Mouse (Mus musculus) kidney, postnatal 36 days (tissue): ENCODE results near the gene Syngap1.

Source experiments
- DNase-seq, 2 experiments: peaks; one replicate each; pipeline ENCODE4 v3.0.0; 2021 to 2022; ENCODE audit warnings: mixed read lengths in 2 of 2

The Syngap1 gene

DNA sequence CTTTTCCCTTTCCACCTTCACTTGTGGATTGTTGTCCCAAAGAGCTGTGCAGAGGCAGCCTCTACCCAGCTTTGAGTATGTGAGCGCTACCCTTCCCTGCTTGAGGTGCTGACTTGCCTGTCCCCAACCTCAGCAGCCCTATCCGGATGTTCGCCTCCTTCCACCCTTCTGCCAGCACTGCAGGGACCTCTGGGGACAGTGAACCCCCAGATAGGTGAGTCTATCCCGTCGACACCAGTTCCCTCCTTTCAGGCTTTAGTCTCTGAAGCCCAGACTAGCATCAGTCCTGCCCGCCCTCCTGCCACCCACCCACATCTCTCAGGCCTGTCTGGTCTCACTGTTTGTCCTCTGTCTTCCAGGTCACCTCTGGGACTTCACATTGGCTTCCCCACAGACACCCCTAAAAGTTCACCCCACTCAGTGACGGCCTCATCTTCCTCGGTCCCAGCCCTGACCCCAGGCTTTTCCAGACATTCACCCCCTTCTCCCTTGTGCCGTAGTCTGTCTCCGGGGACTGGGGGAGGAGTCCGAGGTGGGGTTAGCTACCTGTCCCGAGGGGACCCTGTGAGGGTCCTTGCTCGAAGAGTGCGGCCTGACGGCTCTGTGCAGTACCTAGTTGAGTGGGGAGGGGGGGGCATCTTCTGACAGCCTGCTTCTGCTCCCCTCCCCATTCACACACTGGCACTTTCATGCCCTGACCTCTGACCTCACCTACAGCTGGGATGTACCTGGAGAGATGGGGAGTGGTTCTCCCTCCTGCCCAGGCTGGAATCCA is 3.9 kb upstream of the Syngap1 start:
- no peak for DNase-seq

- no peak for DNase-seq
Measured at GRCm38 (mm10) chr17:26937883-26938695, 3.0 kb upstream of the Syngap1 start.

- DNase-seq, result no peak
Measured at GRCm38 (mm10) chr17:26938731-26939130, 2.3 kb upstream of the Syngap1 start.

GRCm38 (mm10) chr17:26939178-26939972 is 1.7 kb upstream of the Syngap1 start, which contains the start of gene Cuta:
Gene Cuta (minus strand): TSS chr17:26939569.
- peak; percentile 100 for DNase-seq

DNA sequence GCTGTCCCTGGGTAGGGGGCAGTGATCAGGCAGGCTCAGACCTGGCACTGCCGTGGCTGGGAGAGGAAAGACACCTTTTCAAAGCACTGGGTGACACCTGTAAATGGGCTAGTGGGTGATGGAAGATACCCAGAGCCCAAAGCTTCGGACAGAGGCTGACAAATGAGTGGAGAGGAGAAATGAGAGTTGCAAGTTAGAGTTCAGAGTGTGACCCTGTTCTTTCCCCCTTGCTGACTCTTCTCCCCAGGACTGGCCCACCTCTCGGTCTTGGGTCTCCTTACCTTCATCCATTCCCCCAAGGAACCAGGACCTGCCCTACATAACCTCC is 1.1 kb upstream of the Syngap1 start:
- DNase-seq, result no peak

DNA sequence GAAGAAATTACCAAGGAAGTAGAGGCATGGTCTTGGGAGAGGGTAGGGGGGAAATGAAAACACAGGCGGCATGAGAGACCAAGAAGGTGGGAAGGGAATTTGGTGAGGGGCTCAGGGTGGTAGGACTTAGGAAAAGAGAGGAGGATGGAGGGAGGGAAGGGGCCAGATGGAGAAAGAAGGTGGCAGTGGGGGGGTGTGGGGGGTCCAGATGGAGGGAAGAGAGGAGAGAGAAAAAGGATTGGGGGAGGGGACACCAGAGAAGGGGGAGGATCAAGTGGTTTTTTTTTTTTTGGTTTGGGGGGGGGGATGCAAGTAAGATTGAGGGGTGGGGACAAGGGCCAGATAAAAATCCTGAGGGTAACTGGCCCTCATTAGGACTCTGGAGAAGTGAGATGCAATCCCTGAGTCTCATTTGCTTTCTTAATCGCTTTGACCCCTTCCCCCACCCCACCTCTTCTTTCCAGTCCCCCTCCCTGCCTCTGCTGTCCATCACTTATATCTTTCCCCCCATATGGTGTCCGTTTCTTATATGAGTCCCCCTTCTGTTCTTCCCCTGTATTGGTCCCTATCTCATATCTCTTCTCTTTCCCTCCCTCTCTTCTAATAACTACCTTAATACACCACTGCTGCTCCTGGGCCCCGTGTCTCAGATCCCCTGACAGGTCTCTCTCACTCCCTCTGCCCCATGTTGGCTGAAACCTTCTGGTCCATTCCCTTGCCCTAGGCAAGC is 953 bp downstream of the Syngap1 start:
- no peak for DNase-seq

DNA sequence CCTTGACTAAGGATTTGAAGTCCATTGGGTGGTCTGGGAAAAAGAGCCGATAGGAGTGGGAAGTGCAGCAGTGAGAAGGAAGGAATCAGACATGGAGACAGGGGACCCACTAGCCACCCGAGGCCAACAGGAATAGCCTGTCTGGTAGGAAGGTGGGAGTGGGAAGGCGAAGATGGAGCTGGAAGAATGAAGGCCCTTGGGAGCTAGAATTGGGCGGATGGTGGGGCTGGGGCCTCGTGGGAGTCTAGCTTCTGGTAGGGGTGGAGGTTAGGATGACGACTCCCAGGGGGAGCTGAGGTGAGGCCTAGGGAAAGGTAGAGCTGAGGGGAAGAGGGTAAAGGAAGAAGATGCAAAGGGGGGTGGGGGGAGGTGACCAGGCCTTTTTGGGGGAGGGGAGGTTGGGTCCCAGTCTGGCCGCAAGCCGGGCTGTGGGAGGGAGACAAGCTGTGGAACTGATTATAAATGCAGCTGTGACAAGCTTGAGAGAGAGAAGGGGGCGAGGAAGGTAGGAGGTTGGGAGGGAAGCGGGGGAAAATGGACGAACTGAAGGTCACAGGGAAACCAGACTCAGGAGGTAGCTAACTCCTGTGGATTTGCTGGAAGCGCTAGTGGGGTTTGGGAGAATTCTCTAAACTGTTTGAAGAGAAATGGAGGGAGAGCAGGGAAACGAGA is 4.9 kb downstream of the Syngap1 start:
- DNase-seq, result no peak

DNA sequence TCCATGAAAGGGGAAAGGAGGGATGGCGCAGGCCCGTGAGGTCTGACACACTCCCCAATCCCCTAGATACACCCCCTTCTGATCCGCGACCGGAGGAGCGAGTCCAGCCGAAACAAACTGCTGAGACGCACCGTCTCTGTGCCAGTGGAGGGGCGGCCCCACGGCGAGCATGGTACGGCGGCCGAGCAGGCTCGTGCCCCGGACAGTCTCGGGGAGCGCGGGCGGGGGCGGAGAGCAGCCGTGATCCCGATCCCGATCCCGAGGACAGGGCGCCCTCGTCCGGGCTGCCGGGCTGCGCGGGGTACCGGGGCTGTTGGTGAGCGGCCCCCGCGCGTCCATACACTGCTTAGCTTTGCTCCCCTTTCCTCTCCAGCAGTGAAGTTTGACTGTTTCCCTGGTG is 5.5 kb downstream of the Syngap1 start:
- DNase-seq, result peak; percentile 91 to 93

DNA sequence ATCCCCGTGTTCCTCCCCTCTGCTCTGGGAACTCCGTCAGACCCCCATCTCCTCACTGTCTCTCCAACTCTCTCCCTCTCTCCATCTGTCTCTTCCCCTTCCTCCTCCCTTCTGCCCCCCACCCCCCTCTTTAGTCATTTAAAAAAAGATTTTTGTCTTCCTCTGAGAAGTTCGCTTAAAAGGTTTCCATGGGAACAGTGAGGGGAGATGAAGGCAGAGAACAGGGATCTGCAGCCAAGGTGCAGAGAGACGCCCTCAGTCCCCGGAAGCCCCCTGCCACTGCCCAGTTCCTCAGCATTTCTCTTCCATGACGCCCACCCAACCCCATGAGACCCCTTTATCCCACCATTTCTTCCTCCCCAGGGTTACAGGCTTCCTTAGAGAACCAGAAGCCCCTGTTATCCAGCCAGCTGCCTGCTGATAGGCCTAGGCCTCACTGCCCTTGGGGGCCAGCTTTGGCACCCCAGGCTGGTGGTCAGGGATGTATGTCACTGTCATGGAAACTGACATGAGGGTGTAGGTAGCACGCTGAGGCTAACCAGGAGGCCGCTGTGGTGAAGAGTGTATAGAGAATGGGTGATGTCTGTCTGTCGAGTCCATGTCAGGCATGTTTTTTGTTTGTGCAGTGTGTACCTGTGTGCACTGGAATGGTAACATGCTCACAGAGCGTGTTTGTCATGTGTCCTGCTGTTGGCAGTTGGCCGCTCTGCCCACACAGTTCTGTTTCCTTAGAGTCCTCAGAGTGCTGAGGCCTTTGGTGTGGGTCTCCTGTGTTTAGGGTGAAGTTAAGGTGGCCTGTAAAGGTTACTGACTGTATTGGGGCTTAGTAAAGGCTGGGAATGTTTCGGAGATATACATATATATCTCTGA is 6.4 kb downstream of the Syngap1 start:
- DNase-seq, result no peak

DNA sequence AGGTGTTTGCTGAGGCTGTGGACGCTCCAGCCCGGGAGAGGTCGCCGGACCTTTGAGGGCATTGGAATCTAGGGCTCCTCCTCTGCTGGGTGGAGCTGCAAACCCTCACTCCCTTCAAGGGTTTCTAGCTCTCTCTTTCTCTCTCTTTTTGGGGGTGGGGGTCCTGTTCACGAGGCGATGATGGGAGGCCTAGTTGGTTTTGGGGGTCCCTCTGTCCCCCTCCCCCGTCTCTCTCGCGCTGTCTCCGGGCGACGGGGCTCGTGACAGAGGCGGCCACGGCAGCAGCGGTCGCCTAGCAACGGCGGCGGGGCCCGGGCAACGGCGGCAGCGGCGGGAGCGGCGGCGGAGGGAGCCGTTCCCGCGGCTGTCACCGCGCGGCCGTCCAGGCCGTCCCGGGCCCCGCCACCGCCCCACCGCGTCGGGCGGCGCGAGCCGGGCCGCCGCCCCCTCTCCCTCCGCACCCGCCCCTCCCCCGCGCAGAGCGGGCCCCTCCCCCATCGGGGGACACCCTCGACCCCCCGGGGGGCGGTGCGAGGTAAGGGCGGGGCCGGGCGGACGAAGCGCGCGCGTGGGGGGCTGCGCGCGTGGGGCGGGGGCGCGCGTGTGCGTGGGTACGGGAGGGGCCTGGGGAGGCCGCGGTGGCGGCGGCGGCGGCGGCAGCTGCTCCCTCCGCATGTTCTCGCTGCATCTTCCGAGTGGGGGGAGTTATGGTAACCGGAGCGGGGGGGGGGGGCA is 7.4 kb downstream of the Syngap1 start:
- DNase-seq, result peak; percentile 52 to 83

GRCm38 (mm10) chr17:26949051-26949577 is 8.1 kb downstream of the Syngap1 start:
- DNase-seq, result peak in 1 of 2 experiments; percentile 39

DNA sequence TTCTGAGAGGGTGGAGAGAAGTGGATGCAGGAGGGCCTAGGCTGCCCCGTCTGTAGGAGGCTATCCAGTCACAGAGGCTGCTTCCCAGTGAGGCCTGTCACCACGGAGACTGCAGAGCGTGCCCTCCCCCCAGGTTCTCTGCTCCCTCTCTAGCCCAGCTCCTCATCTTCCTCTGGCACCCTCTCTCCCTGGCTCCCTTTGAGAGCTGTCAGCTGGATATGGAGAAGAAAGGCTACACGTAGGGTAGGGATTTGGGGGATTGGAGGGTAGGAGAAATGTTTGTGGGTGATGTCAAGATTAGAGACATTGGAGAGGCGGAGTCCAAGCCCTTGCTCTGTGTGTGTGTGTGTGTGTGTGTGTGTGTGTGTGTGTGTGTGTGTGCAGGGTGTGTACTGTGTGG is 8.8 kb downstream of the Syngap1 start:
- DNase-seq, result no peak

DNA sequence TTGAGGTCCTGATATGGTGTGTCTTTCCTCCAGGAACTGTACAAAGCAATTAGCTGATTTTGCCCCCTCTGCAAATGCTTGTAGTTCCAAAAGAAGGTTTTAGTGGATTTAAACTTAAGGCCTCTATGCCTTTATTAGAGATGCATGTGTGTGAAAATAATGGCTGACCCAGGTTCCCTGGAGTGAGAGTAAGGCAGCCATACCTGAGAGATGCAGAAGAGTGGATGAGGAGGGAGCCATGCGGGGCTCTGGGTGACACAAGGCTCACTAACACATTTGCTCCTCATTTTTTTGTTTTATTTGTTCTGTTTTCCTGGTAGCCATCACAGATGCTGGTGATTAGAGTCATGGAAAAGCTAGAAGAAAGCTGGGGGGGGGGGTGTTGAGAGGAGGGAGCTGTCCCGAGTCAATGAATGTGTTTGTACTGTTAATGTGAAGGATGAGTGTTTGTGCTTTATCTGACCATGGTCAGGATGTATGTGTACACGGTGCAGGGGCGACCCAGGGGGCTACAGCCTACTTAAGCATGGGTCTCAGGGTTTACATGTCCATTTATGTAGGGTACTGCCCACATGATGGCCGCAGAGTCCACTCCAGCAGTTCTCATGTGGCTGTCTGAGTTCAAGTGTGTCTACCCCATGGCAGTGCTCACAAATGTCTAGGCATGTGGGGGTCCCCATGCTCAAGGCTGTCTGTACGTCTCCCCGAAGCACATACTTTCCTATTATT is 9.7 kb downstream of the Syngap1 start:
- DNase-seq, result no peak

DNA sequence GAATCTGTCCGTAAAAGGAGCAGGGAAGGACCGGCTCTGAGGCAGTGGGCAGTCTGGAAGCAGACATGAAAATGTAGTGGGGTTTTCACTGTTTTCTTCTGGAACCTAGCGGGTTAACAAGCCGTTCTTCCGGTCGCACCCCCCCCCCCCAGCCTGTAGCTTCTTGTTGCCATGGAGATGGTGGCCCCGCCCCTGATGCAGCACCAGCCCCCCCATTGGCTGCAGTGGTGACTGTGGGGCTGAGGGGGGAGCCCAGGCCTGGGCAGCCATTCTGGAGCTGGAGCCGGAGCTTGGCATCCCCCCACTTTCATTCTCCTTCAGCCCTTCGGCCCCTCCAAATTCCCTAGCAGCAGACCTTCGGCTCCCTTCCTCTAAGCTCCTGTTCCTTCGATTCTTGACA is 10.4 kb downstream of the Syngap1 start:
- DNase-seq, result peak; percentile 74 to 83

GRCm38 (mm10) chr17:26951952-26952877 is 11.2 kb downstream of the Syngap1 start:
- no peak for DNase-seq

- no peak for DNase-seq
Measured at GRCm38 (mm10) chr17:26953201-26953600, 12.1 kb downstream of the Syngap1 start.

DNA sequence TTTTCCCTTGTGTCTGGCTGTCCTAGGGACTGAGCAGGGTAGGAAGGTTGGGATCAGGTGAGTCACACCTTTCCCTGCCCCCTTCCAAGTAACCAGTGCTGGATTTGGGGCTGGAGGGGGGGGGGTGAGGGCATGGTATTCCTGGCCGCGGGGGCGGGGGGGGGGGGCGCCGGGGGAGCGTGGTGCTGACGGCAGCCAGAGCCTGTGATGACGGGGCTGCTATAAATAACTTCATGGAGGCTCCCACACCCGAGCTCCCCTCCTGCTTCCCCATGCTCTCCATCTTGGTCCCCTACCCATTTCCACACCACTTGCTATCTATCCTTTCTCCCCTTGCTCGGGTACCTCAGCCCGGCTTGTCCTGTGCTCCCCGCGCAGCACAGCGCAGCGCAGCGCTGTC is 12.7 kb downstream of the Syngap1 start:
- DNase-seq, result no peak

GRCm38 (mm10) chr17:26956309-26956708 is 15.3 kb downstream of the Syngap1 start:
- no peak for DNase-seq
